Mouse (Mus musculus) left cerebral cortex, adult 11 months (tissue): ENCODE measurements around the gene Nanos3.

Source experiments
- DNase-seq: peaks from one replicate; pipeline ENCODE4 v3.0.0; 2022; ENCODE audit warnings: low spot score

The Nanos3 gene

DNA sequence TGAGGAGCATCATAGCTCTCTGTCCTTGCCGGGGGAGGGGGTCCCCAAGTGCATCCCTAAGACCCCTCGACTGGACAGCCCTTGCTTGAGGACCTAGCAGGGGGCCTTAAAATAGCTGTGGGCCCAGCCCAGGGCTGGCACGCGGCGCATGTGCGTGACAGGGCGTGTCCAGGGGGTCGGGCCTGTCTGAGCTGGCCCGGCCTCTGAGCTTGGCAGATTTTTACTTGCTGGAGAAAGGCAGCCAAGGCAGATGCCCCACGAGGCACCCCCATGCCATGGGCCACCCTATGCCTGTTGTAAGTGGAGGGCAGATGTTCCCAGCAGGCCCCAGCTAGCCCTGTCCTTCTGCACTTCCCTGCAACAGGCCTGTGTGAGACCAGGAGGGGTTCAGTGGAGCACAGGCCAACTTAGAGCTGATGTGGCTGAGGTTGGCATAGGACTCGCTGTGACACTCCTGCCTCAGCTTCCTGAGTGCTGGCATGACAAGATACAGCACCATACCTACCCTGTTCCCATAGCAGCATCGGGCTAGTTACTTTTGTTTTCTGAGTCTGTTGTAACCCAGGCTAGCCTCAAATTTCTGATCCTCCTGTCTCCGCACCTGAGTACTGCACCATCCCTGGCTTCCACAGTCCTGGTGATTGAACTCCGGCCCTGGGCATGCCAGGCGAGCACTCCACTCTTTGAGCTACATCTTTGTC is 16.7 kb upstream of the Nanos3 start:
- no peak for DNase-seq

DNA sequence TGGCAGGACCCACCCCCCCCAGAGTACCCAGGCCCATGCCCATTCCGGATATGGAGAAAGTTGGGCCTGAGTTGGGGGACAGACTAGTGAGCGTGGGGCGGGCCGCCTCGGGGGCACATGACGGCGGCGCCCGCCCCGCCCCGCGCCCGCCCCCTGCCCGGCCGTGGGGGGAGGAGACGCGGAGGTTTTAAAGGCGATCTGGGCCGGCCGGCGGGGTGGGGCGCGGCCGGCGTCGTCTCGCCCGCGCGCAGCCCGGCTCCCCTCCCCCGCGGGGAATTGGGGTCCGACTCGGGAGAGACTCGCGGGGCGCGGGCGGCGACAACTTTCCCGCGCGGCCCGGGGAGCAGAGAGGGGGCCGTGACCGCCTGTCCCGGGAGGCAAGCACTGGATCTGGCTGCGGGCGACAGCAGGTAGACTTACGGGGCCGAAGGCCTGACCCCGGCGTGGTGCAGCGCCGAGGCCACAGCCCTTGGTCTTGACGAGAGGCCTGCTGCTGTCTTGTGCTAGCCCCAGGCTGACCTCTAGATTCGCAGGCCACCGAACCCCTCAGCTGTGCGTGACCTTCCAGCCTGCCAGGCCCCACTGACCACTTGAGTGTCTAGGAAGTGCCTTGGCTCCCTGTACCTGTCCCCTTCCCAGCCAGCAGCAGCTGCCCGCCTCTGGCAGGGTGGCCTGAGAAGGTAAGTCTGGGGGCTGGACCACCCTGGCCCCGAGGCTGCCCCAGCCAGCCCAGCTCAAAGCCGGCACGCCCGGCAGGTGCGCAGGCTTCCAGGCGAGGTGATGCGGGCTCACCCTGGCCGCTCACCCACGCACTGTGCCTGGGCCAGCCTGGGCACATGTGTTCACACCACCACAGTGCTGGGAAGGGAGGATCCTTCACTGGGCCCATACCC is 15.9 kb upstream of the Nanos3 start:
- DNase-seq = no peak

DNA sequence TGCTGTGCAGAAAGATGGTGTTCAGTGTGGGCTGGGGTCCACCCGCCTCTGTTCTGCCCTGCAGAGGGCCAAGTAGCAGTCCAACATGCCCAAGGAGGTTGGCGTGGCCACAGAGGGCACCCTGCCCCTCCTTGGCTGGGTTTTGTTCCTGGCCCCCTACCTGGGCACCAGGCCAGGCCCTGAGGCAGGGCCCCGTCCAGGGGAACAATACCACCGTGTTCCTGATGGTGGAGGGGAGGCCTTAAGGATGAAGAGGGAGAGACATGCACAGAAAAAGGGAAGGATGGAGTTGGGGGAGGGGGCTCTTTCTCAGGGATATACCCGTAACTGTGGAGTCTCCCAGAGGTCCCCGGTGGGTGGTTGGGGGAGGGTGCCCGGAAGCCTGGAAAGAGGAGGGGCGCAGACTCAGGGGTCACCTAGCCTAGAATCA is 15.1 kb upstream of the Nanos3 start:
- no peak for DNase-seq

DNA sequence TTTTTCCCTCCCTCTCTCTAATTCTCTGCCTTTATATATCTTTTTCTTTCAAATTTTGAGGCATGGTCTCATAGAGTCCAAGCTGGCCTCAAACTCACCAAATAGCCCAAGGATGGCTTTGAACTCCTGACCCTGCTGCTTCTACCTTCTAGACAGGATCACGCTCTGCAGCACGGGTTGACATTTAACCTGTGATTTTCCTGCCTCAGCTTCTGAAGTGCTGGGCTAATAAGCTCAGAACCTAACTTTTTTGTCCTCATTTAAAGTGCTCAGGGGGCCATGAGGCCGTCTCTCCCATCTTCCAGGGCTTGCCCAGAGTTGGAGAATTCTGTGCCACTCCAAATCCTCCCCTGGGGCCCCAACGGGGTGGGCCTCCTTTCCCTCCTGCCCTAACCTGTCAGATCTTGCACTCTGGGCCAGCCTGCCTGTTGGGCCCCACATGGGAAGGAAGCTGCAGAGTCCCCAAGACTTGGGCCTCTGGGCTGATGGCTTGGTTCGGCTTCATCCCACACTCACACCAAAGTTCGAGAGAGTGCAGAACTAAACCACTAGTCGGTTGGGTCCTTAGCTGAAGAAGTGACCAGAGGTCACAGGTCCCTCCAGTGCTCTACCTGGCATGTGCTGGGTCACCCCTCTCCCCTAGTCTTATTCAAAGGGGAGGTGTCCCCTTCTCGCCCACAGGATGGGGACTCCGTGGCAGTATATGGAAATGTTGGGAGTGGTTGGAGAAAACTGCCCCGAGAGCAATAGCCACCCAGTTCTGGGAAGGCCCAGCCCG is 14.5 kb upstream of the Nanos3 start:
- no peak for DNase-seq

DNA sequence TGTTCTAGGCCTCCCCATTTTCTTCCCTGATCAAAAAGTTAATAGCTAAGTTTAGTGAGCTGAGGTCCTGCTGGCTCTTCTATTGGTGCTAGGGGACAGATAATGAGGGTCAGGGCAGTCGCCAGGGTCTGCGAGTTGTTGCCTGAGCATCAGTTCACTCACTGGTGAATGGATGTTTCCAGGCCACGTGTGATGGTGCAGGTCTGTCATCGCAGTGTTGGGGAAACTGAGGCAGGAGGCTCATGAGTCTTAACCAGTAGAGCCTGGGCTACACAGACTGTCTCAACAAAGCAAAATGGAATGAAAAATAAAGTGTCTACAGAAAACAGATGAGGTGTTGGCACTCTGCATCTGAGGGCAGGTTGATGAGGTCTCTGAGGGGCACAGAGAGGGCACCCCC is 13.9 kb upstream of the Nanos3 start:
- no peak for DNase-seq

DNA sequence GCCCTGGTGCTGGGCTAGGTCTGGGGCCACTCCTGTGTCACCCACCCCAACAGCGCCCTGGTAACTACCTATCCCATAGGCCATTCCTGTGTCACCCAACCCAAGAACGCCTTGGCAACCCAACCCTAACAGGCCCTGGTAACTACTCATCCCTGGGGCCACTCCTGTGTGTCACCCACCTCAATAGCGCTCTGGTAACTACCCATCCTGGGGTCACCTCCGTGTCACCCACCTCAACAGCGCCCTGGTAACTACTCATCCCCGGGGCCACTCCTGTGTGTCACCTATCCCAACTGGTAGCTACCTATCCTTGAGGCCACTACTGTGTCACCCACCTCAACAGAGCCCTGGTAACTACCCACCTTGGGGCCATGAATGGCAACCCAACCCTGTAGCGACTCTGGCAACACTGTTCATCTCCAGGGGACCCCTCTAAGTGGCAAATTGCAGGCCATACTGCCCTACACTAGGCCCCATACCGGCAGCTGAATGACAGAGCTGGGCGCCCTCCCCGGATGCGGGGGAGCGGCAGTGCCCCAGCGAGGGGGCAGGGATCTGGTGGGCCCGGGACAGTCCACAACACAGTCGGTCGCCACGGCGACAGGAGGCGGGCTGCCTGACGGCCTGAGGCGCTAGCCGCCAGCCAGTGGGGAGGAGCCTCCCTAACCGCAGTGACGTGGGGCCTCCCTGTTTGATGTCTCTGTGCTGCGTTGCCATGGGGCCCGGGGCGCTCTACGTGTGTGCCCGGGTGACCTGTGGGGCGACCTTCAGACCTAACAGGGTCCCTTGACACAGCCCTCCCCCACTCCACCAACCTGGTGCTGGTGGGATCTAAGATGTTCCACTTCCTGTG is 13.1 kb upstream of the Nanos3 start:
- DNase-seq = peak; percentile 70

DNA sequence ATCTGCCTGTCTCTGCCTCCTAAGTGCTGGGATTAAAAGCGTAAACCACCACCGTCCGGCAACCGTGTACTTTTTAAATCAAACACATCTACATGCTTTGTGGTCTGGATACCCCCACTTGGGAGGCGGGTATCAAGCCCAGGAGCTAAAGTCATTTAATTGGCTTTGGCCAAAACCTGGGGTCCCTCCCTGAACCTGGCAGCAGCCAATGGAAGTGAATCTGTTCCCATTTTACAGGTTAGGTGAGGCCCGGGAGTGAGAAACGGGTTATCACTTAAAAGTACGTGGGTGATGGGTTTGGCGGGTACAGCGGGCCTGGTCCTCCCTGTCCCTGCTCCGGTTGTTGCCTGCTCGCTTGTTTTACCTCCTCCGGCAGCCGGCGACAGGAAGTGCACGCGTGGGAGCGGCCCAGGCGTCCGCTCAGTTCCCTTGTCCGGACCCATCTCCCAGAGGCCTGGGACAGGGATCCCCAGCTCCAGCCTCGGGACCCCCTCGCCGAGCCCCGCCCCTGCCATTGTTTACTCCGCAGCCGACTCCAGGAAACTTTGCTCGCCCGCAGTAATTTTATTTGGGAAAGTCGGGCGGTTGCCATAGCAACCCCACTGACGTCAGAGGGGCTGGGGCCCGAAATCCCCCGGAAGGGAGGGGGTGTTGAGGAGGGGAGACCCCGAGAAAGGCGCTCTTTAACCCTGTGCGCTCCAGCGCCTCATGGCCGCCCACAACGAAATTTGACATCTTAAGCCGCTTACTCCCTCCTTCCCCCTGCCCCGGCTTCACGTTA is 12.3 kb upstream of the Nanos3 start:
- DNase-seq = no peak

DNA sequence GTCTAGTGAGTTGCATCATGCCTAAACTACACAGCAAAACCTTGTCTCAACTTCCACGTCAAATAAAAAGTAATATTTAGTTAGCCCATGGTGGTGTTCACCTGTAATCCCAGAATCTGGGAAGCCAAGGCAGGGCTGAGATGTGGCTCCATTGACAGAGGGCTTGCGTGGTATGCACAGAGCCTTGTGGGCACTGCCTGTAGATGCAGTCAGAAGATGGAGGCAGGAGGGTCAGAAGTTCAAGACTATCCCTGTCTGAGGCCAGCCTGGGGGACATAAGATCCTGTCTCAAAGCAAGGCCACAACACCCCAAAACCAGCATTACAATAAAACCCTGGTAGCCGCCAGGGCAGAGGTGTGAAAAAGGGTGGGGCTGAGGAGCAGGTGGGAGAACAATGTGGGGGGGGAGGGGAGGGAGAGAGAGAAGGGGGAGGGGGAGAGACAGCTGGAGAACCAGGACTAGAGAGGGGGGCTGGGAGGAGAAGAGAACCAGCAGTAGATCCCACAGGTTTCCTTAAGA is 9.3 kb upstream of the Nanos3 start:
- DNase-seq = no peak

DNA sequence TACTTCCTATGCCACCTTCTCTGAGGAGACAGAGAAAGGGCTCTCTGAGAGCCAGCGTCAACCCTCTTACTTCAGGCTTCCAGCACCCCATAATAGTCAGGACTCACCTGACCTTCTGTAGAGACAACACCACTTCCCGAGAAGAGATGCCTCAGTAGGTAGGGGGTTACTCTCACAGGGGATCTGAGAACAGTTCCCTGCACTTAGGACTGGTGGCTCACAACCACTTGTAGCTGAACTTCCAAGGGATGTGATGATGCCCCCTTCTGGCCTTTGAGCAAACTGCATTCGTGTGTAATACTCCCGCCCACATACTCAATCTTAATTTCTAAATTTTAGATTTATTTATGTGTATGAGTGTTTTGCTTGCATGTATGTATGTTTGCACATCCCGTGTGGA is 8.5 kb upstream of the Nanos3 start:
- no peak for DNase-seq

DNA sequence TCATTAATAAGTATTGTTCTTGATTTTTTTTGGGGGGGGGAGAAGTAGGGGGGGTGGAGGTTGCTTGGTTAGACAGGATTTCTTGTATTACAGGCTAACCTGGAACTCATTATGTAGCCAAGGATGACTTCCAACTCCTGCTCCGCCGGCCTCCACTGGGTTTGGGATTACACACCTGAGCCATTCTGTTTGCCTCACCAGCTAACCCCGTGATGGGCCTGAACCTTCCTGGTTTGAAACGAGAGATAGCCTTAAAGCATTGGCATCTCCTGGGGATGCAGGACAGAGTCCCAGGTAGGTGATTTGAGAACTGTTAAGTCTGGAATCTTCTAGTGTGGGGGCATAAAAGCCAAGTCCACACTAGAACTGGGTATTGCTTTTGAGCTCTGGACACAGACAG is 8.1 kb upstream of the Nanos3 start:
- no peak for DNase-seq

DNA sequence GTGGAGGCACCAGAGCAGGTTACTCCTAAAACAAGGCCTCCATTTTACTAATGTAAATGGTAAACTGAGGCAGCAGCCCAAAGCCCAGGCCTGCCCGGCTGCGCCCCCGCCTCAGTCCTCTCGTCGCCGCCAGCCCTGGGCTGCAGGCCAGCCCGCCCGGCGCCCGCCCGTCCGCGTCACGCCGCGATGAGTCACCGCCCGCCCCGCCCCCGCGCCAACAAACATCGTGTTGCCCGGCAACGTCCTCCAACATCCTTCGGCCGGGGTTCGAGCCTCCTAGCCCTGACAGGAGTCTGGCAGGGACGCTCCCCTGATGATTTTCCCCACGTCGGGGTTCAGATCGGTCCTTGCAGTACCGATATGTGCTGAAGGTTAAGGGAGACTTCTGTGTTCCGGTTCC is 7.5 kb upstream of the Nanos3 start:
- DNase-seq = no peak

DNA sequence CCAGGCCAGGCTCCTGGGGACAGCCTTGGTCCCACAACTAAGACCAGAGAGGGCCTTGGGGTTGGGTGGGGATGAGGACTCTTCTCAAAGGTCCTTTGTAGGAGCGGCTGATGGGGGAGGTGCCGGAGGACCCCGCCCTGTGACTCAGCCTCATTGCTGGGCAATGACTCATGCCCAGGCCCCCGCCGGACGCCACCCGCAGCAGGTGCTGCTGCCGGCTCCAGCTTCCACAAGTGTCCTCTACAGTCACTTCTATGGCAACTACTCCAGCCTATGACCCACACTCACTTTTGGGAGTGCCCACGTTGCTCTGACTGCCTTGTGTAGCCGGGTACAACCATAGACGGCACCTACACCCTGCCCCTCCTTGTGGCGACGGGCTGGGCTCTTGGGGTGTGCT is 7.0 kb upstream of the Nanos3 start:
- no peak for DNase-seq

DNA sequence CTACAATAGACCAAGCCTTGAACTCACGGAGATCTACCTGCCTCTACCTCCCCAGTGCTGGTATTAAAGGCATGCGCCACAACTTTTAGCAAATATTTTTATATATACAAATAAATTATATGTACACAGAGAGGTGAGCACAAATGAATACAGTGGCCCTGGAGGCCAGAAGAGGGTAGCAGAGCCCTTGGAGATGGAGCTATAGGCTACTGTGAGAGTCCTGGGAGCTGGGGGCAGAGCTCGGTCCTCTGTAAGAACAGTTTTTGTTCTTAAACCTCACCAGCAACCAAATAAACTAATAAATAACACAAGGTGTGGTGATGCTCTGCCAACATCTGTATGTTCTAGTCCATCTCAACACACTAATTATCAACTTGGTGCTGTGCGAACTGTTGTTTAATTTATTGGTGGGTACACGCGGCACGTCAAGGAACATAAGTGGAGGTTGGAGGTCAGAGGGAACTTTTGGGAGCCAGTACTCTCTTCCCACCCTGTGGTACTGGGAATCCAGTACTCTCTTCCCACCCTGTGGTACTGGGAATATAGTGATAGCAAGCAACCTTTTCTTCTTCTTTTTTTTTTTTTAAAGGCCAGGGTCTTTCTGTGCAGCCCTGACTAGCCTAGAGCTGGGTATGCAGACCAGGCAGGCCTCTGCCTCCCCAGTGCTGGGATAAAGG is 5.3 kb upstream of the Nanos3 start:
- DNase-seq = no peak

DNA sequence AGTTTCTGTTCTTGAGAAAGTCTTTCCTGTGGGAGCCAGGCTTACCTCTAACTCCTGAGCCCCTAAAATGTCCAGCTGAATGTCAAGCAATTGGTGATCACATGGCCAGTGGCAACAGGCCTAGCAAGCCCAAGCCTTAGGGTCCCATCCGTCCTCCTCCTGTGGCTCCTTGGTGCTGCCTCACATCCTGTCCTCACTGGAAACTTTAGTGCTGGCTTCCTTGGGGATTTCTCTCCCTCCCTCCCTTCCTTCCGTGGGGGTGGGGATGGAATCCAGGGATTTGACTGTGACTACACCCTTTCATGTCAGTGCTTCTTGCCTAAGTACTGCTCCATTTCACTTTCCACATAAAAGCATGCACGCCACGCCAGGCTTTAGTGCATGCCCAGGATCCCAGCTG is 4.6 kb upstream of the Nanos3 start:
- no peak for DNase-seq

DNA sequence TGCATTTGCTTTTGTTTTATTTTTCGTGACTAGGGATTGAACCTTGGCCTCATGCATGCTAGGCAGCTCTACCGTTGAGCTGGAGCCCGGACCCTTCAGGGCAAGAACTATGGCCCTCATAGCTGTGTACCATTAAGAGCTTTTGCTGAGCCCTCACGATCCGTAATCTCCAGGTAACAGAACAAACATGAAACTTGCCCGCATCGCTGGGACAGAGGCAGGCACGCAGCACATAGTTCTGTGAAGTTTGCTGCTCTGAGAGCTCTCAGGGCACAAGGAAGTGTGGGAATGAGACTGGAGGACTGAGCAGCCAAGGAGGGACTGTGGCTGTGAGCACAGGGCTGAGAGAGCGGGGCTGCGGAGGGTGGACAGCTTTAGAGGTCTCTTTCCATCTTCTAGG is 3.7 kb upstream of the Nanos3 start:
- DNase-seq = no peak

DNA sequence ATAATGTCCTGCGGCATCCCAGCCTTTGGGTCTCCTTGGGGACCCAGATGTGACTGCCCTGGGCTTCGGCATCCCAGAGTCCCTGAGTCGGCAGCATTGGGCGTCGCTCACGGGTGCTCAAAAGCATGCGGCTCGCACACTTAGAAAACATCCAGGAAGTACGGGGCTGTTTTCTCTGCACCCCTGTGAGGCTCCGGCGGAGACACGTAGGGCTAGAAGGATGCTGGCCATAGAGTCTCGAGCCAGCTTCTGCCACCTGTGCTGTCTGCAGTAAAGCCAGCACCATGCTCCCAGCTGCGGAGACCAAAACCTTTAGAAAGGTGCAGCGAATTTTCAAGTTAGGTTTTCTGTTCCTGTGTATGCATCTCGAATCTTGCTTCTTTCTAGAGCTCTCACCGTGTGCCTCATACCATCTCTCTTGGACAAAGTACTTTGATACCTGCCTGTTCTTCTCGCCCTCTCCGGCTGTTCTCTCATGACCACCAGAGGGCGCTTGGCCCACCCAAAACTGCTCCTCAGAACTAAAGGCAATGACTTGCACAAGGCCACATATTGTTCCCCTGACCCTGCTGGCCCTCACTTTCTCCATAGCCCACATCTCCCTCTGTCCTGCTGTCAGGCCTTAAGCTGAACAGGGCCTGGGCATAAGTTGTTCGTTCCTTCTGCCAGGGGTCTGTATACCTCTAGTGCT is 2.2 kb upstream of the Nanos3 start:
- DNase-seq = no peak

DNA sequence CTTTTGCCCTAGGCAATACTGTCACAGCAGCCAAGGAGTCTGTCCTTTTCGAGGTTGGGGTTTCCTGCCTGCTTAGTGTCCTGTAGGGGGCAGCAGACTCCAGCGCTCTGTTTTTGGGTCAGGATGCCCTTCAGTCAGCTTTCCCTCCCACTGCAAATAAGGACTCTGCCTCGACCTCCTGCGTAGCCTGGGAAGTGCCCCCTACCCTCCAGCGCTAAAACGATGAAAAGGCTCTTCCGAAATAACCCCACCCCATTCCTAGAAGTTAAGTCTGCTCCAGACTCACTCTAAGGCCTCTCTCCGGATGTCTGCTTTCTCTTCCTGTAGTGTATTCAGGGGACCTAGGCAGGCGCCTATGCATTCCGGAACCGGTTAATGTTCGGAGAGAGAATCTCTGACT is 1.5 kb upstream of the Nanos3 start:
- DNase-seq = peak; percentile 75

DNA sequence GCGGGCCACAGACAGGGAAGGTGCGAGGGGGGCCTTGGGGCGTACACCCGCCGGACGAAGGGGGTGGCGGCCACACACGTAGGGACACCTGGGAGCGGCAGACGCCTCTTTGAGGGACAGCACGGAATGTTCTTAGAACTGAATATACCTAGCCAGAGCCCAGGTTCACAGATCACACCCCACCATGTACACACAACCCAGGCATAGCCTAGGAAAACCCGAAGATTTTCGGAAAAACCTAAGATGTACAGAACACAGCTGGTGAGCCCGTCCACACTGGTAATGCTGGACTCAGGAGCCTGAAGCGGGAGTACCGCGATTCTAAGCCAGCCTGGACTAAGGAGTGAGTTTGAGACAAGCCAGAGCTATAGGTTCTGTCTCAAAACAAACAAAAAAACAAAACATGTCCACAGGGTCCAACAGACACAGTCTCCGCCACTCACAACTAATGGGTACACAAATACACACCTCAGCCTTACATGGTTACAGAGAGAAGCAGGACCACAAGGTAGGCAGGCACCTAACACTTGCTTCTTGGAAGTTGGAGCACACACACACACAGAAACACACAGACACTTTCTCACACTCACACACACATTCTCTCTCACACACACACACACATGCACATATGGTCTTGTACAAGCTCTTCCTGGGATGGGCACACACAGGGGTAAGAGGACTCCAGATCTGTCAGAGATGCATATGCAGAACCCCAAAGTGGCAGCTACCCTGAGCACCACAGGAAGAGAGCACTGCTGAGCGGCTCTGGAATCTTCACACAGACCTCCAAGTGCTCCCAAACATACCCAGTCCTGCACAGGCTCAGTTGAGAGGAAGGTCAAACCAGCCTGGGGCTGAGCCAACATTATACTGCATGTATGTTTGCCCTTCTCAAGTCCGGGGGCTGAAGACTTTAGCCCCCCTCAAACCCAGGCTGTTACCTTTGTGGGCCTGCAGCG is 653 bp downstream of the Nanos3 start:
- DNase-seq = no peak
